Mouse (Mus musculus) lung, adult 2 months (tissue): ENCODE measurements around the gene Snrk.

ENCODE experiments used
- CTCF ChIP-seq: fragments of 200-500 bp; IDR thresholded peaks from 2 replicates; pipeline ENCODE4 v1.5.1; 2011; ENCODE audit warnings: mild to moderate bottlenecking, low read length, control low read depth; ENCODE audit not compliant: insufficient read depth
- POLR2A ChIP-seq: fragments of 200-500 bp; IDR thresholded peaks from 2 replicates; pipeline ENCODE4 v1.6.1; 2011; ENCODE audit warnings: low read depth, mild to moderate bottlenecking, control low read depth, low read length, borderline replicate concordance; ENCODE audit errors: extremely low read depth

GRCm38 (mm10) chr9:122186643-122187226 is 69.7 kb downstream of the Snrk start:
- no peak for TF ChIP-seq CTCF
- TF ChIP-seq POLR2A = no peak
